Mouse (Mus musculus): ENCODE results near the gene Cd3e. TPM values are rescaled to one million over a fixed set of nuclear protein-coding genes. Genes with fewer than 3 reads are reported as not detected.
"Not testable (repeated sequence)": the region's sequence is repeated elsewhere in the genome, so short reads cannot be mapped to it uniquely, and the experiment has no call there.

Gene Cd3e
- under 1 TPM; 0.81 to 0.88 TPM for total RNA-seq (2021)

- no peak for DNase-seq
Observed at GRCm38 (mm10) chr9:45009180-45010078, at the start of gene Cd3e. TSS of gene Cd3e (minus strand) at chr9:45009627.

- DNase-seq = no peak
Observed at GRCm38 (mm10) chr9:45058304-45058940, 49.0 kb upstream of the Cd3e start.

DNA sequence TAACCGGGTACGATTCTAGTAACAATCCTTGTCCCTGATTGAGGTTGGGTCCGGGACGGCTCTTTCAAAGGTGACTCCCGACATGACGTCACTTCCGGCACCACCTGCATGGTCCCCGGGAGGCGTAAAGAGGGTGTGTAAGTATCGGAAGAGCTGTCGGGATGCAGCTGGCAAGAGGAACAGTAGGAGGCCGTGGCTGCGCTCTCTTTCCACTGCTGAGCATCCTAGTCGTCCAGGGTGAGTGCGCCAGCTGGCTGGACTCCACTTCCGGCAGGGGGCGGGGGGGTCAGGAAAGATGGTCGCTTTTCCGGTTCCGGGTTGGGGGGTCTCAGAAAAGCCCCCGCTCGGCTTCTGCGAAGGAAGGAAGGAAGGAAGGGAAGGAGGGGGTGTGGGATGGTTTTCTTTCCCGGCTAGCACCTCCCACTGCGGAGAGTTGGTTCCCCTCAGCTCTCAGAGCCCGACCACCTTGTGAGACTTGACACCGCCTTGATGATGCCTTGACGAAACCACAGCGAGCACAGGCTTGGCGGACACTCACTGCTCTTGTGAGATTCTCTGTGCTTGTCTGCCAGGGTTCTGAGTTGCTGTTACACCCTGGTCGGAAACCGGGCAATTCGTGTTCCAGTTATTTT, 45.8 kb upstream of the Cd3e start, which contains the start of gene Mpzl3:
TSS of gene Mpzl3 (plus strand) at position 105 of the 632 bp plus-strand sequence.
- DNase-seq = peak; percentile 89

GRCm38 (mm10) chr9:45050301-45050700, 40.9 kb upstream of the Cd3e start:
- no peak for DNase-seq

DNA sequence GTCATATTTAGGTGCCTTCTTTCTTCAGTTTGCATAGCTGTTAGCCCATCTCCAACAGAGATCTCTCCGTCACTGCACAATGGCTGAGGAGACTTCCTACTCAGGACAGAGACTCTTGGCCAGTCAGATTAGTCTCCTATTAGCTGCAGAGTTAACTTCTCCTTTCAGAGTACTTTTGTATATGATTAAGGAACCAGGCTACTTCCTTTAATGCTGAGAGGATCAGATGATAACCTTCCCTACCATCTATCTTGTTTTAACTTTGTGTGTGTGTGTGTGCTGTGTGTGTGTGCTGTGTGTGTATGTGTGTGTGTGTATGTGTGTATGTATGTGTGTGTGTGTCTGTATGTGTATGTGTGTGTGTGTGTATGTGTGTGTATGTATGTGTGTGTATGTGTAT, 40.3 kb upstream of the Cd3e start:
- no peak for DNase-seq

- no peak for DNase-seq
Observed at GRCm38 (mm10) chr9:45048511-45048910, 39.1 kb upstream of the Cd3e start.

DNA sequence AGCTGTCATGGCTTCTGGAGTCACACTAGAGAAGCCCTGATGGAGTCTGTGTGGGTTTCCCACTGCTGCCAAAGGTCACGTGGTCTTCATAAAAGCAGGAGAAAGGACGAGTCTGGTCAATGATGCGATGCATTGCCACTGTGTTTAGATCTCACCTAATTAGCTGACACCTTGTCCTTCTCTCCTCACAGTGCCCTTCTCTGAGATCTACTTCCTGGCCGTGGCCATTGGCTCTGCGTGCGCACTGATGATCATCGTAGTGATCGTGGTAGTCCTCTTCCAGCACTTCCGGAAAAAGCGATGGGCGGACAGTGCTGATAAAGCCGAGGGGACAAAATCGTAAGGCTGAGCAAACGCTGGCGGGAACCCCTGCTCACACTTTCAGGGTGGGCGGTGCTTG, 37.5 kb upstream of the Cd3e start:
- no peak for DNase-seq

DNA sequence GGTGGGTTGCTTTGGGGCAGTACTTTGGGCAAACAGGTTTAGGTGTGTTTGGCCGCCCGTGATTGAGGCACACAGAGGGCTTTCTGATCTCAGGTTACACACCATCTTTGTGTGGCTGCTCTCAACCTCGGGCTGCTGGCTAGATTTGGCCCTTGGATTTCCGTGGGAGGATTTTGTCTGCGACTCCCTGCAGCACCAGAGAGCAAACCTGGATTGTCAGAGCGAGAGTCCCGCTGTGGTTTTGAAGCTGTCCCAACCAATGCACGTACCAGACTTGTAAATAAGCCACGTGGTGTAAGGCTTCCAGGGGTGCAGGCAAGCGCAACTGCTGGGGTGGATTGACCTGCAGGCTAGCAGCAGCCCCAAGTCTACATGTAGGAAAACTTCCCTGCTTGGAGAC, 33.5 kb upstream of the Cd3e start:
- DNase-seq = no peak

DNA sequence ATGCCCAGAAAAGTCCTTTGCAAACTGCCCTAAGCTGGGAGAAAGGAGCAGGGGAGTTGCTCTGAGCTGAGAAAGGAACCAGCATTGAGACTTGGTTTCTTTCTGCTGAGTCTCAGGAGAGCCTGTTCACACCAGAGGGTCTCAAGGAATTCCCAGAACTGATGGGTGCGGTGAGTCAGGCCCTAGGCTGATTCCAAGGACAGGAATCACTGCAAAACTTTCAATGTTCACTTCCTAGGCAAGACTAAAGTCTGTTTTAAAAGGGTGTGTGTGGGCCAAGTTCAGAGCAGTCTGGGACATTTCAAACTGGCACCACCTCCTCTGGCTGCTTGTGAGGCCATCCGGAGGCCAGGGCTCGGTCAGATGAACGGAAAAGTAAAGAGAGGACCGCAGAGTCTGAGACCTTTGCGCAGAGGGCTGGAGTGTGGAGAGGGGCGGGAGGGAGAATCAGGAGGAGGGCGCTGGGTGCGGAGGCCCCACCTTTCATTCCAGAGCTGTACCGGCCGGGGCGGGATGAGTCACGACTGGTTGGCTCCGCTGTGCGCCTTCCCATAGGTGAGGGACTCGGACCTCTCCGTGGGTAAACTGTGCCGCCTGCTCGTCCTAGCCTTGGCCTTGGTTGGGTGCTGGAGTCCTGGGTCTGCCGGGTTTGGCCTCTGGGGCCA, 32.8 kb upstream of the Cd3e start:
- peak; percentile 24 for DNase-seq

DNA sequence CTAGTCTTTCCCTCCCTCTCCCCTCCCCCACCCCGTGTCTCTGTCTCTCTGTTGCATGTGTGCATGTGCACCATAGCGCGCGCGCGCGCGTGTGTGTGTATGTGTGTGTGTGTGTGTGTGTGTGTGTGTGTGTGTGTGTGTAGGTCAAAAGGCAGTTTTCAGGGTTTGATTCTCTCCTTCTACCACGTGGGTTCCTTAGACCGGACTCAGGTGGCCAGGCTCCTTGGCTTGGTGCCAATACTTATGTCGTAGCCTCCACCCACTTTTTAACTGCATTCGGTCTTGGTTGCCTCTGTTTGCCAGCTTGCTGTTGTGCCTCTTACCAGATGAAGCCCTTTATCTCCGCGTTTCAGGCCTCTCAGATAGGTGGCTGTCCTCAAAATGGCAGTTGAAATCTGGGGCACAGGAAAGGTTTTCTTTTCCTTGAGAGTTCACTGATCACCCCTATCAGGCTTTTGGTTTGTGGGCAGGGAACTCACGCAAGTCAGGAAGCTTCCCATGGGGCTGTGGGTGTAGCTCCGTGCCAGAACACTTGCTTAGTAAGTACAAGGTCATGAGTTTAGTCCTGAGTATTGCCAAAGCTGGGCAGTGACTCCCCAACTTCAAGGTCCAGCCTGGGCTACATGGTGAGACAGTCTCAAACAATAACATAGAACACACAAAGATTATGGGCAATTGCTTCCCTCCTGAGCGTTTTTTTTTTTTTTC, 31.9 kb upstream of the Cd3e start:
- no peak for DNase-seq

- no peak for DNase-seq
Observed at GRCm38 (mm10) chr9:45040066-45040845, 30.8 kb upstream of the Cd3e start.

GRCm38 (mm10) chr9:45039499-45039898, 30.1 kb upstream of the Cd3e start, which contains the start of gene Mpzl2:
TSS of gene Mpzl2 (plus strand) at chr9:45039799.
- DNase-seq = no peak

- not testable (repeated sequence) for DNase-seq
Observed at GRCm38 (mm10) chr9:45037803-45038202, 28.4 kb upstream of the Cd3e start.

- no peak for DNase-seq
Observed at GRCm38 (mm10) chr9:45034526-45034925, 25.1 kb upstream of the Cd3e start.

DNA sequence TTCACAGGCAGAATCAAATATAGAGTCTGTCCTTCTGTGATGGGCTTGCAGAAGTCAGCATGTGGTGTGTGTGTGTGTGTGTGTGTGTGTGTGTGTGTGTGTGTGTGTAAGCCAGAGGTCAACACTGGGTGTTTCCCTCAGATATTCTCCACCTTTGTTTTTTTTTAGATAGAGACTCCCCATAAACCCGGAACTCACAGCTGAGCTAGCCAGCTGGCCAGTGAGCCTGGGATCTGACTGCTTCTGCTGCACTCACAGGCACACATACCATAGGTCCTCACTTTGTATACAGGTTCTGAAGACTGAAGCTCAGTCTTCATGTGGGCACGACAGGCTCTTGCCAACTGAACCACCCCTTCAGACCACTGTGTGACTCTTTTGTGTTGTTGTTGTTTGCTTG, 22.8 kb upstream of the Cd3e start:
- no peak for DNase-seq

DNA sequence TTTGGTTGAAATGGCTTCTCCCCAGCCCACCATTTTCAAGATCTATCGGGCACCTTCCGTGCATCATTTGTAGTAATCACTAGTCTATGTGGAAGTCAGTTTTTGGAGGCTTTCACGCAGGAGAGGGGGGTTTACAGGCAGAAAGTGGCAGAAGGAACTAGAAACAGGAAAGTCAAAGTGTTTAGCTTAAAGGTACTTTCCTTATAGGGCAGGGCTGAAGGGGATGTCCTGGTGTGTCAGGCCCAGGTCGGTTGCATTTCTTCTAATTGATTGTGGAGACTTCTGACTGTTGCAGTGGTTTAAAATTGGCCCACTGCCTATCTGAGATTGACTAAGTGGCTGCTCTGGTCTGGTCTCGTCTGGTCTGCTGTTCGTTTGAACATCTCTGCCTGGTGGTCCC, 20.9 kb upstream of the Cd3e start:
- no peak for DNase-seq

DNA sequence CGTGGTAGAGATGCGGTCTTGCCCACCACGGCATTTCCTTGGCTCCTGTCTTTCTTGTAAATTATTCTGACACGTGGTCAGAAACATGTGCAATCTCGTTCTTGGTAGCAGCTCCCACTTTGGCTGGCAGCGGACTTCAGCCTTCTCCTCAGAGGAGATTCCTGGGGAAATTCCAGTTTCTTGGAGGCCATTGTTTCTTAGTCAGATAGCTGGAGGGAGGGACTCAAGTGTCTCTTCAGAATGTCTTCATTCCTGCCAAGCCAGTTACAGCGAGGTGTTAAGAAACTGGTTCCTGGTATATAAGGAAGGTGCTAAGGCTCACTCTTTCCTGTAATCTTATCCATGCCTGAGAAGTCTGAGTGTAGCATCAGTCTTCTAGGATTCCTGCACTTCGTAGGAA, 17.9 kb upstream of the Cd3e start:
- DNase-seq = no peak

DNA sequence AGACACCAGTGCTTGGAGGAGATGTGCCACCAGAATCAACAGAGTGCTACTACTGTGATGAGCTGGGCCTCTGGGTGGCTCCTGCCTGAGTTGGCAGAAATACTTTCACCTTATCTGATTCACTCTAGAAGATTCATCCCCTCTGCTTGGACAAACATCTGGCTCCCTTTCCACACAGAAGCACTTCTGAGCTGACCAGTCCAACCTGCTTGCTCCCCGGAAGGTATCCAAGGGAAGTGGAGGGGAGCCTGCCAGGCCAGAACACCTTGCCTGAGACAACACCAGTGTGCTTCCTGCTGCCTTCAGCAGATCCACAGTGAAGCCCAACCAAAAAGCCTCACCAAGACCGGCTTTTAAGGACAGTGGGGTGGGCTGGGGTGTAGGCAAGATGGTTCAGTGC, 14.8 kb upstream of the Cd3e start:
- no peak for DNase-seq

- no peak for DNase-seq
Observed at GRCm38 (mm10) chr9:45023638-45024037, 14.2 kb upstream of the Cd3e start.

GRCm38 (mm10) chr9:45022800-45023199, 13.4 kb upstream of the Cd3e start:
- peak; percentile 72 for DNase-seq

- no peak for DNase-seq
Observed at GRCm38 (mm10) chr9:45018031-45018430, 8.6 kb upstream of the Cd3e start.
